Comparison of ENCODE assay signal across 8 mouse cellular contexts in the genomic region with DNA sequence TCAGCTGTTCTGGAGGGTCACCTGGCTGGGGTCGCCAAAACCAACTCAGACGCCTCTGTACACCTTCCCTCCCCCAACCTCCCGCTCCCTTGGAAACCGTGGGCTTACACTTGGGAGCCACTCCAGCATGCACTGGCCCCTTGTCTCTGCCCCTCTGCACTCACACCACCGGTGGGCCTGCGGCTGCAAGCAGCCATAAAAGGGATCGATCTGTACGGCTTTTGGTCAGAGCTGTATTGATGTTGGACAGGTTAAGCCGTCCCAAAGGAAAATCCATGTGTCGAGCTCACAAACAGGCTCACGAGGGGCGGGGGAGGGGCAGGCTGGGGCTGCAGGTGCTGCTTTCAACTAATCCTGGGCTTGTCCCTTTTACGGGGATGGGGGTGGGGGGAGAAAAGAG. TPM values are rescaled to one million over a fixed set of nuclear protein-coding genes. Genes with fewer than 3 reads are reported as not detected.
DNase-seq lines count a peak whose midpoint lies in the region; ATAC-seq lines count a peak whose summit lies in the region.

No protein-coding gene starts in this region.

- H3K9me3 ChIP-seq in heart, embryonic 16.5 days (replicated peaks; ENCODE audit: control insufficient read depth, low read length): no peaks in the 10 kb centered on the region
- H3K9me3 ChIP-seq in hindbrain, embryonic 16.5 days (ENCODE audit: control insufficient read depth, low read length): no peaks in the 10 kb centered on the region
- H3K9me3 ChIP-seq in midbrain, embryonic 13.5 days: no peaks in the 10 kb centered on the region

- no peaks in the 10 kb centered on the region for H3K36me3 ChIP-seq in heart, embryonic 16.5 days (ENCODE audit: control insufficient read depth, insufficient read depth)
- H3K36me3 ChIP-seq in hindbrain, embryonic 16.5 days (ENCODE audit: control insufficient read depth, insufficient read depth, low read length): no peaks in the 10 kb centered on the region
- no peaks in the 10 kb centered on the region for H3K36me3 ChIP-seq in midbrain, embryonic 13.5 days

- no peaks in the 10 kb centered on the region for H3K27me3 ChIP-seq in heart, embryonic 16.5 days (ENCODE audit: control insufficient read depth, insufficient read depth, low read length)
- H3K27me3 ChIP-seq in hindbrain, embryonic 16.5 days (replicated peaks; ENCODE audit: control insufficient read depth, insufficient read depth, low read length): no peaks in the 10 kb centered on the region
- H3K27me3 ChIP-seq in midbrain, embryonic 13.5 days: no peaks in the 10 kb centered on the region

- H3K4me1 ChIP-seq in heart, embryonic 16.5 days (ENCODE audit: control insufficient read depth, insufficient read depth, low read length): peaks cover 76% of the 10 kb centered on the region
- peaks cover 47% of the 10 kb centered on the region for H3K4me1 ChIP-seq in hindbrain, embryonic 16.5 days (ENCODE audit: control insufficient read depth, insufficient read depth, low read depth, low read length)
- H3K4me1 ChIP-seq in midbrain, embryonic 13.5 days (replicated peaks): peaks cover 95% of the 10 kb centered on the region

- H3K27ac ChIP-seq in heart, embryonic 16.5 days (ENCODE audit: low read length): peak overlapping the region; percentile 90
- H3K27ac ChIP-seq in hindbrain, embryonic 16.5 days (ENCODE audit: low read depth, low read length): no peak overlapping the region
- H3K27ac ChIP-seq in midbrain, embryonic 13.5 days: peak overlapping the region; percentile 69

- no peak overlapping the region for H3K4me3 ChIP-seq in heart, embryonic 16.5 days (ENCODE audit: low read length)
- no peak overlapping the region for H3K4me3 ChIP-seq in hindbrain, embryonic 16.5 days (ENCODE audit: low read length)
- no peak overlapping the region for H3K4me3 ChIP-seq in midbrain, embryonic 13.5 days (replicated peaks)

- ATAC-seq in heart, embryonic 16.5 days (replicated peaks; ENCODE audit: extremely low read depth, insufficient read depth, low FRiP score): no peak
- ATAC-seq in hindbrain, embryonic 16.5 days: no peak
- ATAC-seq in midbrain, embryonic 13.5 days: no peak
- ATAC-seq in monocyte, adult 5-6 weeks (replicated peaks; ENCODE audit: insufficient number of reproducible peaks, low FRiP score, low TSS enrichment, poor library complexity, severe bottlenecking): no peak

- H3K4me2 ChIP-seq in heart, embryonic 16.5 days (ENCODE audit: low read depth, low read length): peak overlapping the region; percentile 34; the same call in 1 of the 2 replicates
- no peak overlapping the region for H3K4me2 ChIP-seq in hindbrain, embryonic 16.5 days (ENCODE audit: low read length)
- H3K4me2 ChIP-seq in midbrain, embryonic 13.5 days (replicated peaks): peak overlapping the region; percentile 25

- 34% methylated on average over 13 of the region's 13 CpGs for WGBS in heart, embryonic 16.5 days
- WGBS in hindbrain, embryonic 16.5 days: 16% methylated on average over 13 of the region's 13 CpGs
- WGBS in midbrain, embryonic 13.5 days: 10% methylated on average over 13 of the region's 13 CpGs

- H3K9ac ChIP-seq in heart, embryonic 16.5 days (ENCODE audit: low read length): peak overlapping the region; percentile 45
- peak overlapping the region; percentile 38 for H3K9ac ChIP-seq in hindbrain, embryonic 16.5 days (ENCODE audit: low read depth, low read length)
- H3K9ac ChIP-seq in midbrain, embryonic 13.5 days (replicated peaks): peak overlapping the region; percentile 41; the same call in 1 of the 2 replicates

- no peak for DNase-seq in heart, adult 18-20 months
- DNase-seq in MN1 (ENCODE audit: low spot score): peak; percentile 65
- no peak for DNase-seq in adrenal gland, adult 2 months
- no peak for DNase-seq in layer of hippocampus, adult 9-10 months (ENCODE audit: low spot score)

RNA-seq across cellular contexts. Expression of a gene that starts 46.1 kb away (rescaled TPM):
- polyA plus RNA-seq in heart, embryonic 16.5 days (2015; fragmentation: Nextera tagmentation; extraction: Ambion mirVana): 51.0 and 51.1 TPM in 2 replicates
- 1 to 10 TPM in 1 of 2 experiments, under 1 TPM in 1; 0.98 to 1.8 TPM for total RNA-seq in heart, adult 18-20 months (2021)
- 20.6 and 22.0 TPM in 2 replicates for polyA plus RNA-seq in hindbrain, embryonic 16.5 days (2015; fragmentation: Nextera tagmentation; extraction: Ambion mirVana)
- polyA plus RNA-seq in midbrain, embryonic 13.5 days (2015; fragmentation: Nextera tagmentation; extraction: Ambion mirVana): 36.7 and 37.9 TPM in 2 replicates
- total RNA-seq in adrenal gland, adult 2 months (2021): 1 to 10 TPM; 3.8 to 5.7 TPM
- 7.8 and 8.7 TPM in 2 replicates for polyA plus RNA-seq in adrenal gland, adult 2 months (2012; rRNA removed)
- total RNA-seq in monocyte, adult 5-6 weeks (2017): 1.1 to 3.2 TPM (median 1.3 TPM) in 3 replicates
